ENCODE assay signal across 9 mouse cellular contexts in the genomic region with DNA sequence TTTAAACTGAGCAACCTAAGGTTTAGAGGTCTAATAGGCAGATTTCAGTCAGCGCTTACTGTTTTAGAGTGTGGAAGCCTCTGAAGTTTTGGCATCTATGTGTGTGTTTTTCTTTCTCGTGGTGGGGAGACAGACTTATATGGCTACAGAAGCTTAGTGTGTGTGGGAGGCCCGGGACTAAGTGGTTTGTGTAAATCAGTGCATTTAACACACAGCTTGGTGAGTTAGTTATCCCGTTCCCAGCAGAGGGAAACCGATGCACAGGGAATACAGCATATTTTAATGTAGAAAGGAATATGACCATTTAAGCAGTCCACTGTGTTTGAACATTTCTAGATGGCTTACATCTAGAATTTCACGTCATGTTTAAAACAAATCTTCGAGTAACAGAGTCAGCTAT. TPM values are rescaled to one million over a fixed set of nuclear protein-coding genes. Genes with fewer than 3 reads are reported as not detected.
DNase-seq lines count a peak whose midpoint lies in the region; ATAC-seq and TF ChIP-seq lines count a peak whose summit lies in the region.
"Had no signal": no experiment of that assay in that cellular context is flagged by ENCODE, and none has a peak within 500 bp of the region (broad histone marks: within the 10 kb centered on the region; RNA-seq: fewer than 3 reads in every experiment).

No protein-coding gene starts in this region.

- H3K27ac ChIP-seq in heart, embryonic 13.5 days (replicated peaks) = peak overlapping the region; percentile 90
- no peak overlapping the region for H3K27ac ChIP-seq in ES-Bruce4 (ENCODE audit: insufficient read depth, low read length)
- no peak overlapping the region for H3K27ac ChIP-seq in hindbrain, embryonic 10.5 days
- no peak overlapping the region for H3K27ac ChIP-seq in liver, postnatal 0 days (ENCODE audit: low read depth)

- peak overlapping the region; percentile 99 for H3K4me3 ChIP-seq in heart, embryonic 13.5 days
- H3K4me3 ChIP-seq in ES-Bruce4 (ENCODE audit: low read depth, low read length) = no peak overlapping the region
- H3K4me3 ChIP-seq in hindbrain, embryonic 10.5 days = peak overlapping the region; percentile 96
- H3K4me3 ChIP-seq in liver, postnatal 0 days (ENCODE audit: low read depth, low read length) = peak overlapping the region; percentile 62

- peak overlapping the region; percentile 97 for H3K9ac ChIP-seq in heart, embryonic 13.5 days
- 0 out of 2 replicates have a peak overlapping the region, but pooled peaks have one; percentile 86 for H3K9ac ChIP-seq in ES-Bruce4 (ENCODE audit: low read depth, poor library complexity, severe bottlenecking)
- no peak overlapping the region for H3K9ac ChIP-seq in liver, postnatal 0 days (replicated peaks)

- peaks cover 49% of the 10 kb centered on the region for H3K4me1 ChIP-seq in heart, embryonic 13.5 days
- H3K4me1 ChIP-seq in ES-Bruce4 (ENCODE audit: control insufficient read depth, insufficient read depth, low read length) = no peaks in the 10 kb centered on the region
- peaks cover 28% of the 10 kb centered on the region for H3K4me1 ChIP-seq in hindbrain, embryonic 10.5 days (replicated peaks)
- H3K4me1 ChIP-seq in liver, postnatal 0 days (ENCODE audit: insufficient read depth) = peaks cover 4% of the 10 kb centered on the region; the same call in 1 of the 2 replicates

- DNase-seq in heart, adult 8-10 months (ENCODE audit: low spot score) = no peak
- DNase-seq in hindbrain, embryonic 10.5 days (ENCODE audit: low spot score) = no peak
- DNase-seq in liver, postnatal 0 days = no peak
- DNase-seq in cerebellum, postnatal 36 days = no peak
- no peak for DNase-seq in cerebellum, adult 9-11 months
- DNase-seq in thymus, postnatal 14 days = no peak
- DNase-seq: cerebellum, postnatal 25 days had no signal

- H3K36me3 ChIP-seq in heart, embryonic 13.5 days = no peaks in the 10 kb centered on the region
- H3K36me3 ChIP-seq in ES-Bruce4 (ENCODE audit: control insufficient read depth, insufficient read depth, low read length, poor library complexity, severe bottlenecking) = no peaks in the 10 kb centered on the region
- no peaks in the 10 kb centered on the region for H3K36me3 ChIP-seq in hindbrain, embryonic 10.5 days
- no peaks in the 10 kb centered on the region for H3K36me3 ChIP-seq in liver, postnatal 0 days (replicated peaks; ENCODE audit: insufficient read depth, low read length)

- no peak for ATAC-seq in heart, embryonic 13.5 days (ENCODE audit: extremely low read depth, insufficient number of reproducible peaks, low FRiP score, low TSS enrichment)
- ATAC-seq in liver, postnatal 0 days = no peak

- TF ChIP-seq CTCF in ES-Bruce4 (IDR thresholded peaks at IDR 0.05; ENCODE audit: low read depth, low read length) = no peak
- no peak for TF ChIP-seq CTCF in liver, postnatal 0 days (IDR thresholded peaks at IDR 0.05; ENCODE audit: low read depth)

- TF ChIP-seq EP300 in ES-Bruce4 (IDR thresholded peaks at IDR 0.05; ENCODE audit: insufficient read depth, low read depth, low read length) = no peak
- no peak for TF ChIP-seq EP300 in liver, postnatal 0 days (IDR thresholded peaks at IDR 0.05; ENCODE audit: low read depth)

- 31% methylated on average over 7 of the region's 7 CpGs for WGBS in heart, embryonic 13.5 days
- 65% methylated on average over 7 of the region's 7 CpGs for WGBS in hindbrain, embryonic 10.5 days
- WGBS in liver, postnatal 0 days (ENCODE audit: insufficient replicate concordance) = 62% methylated on average over 7 of the region's 7 CpGs

- peak overlapping the region; percentile 70 for H3K4me2 ChIP-seq in heart, embryonic 13.5 days
- H3K4me2 ChIP-seq in liver, postnatal 0 days (ENCODE audit: low read depth, low read length) = 0 out of 2 replicates have a peak overlapping the region, but pooled peaks have one; percentile 98

- H3K9me3 ChIP-seq in heart, embryonic 13.5 days = no peaks in the 10 kb centered on the region
- no peaks in the 10 kb centered on the region for H3K9me3 ChIP-seq in ES-Bruce4 (replicated peaks; ENCODE audit: control insufficient read depth, insufficient read depth, low read length, poor library complexity, severe bottlenecking)
- no peaks in the 10 kb centered on the region for H3K9me3 ChIP-seq in hindbrain, embryonic 10.5 days
- no peaks in the 10 kb centered on the region for H3K9me3 ChIP-seq in liver, postnatal 0 days (ENCODE audit: low read length)

- no peak for TF ChIP-seq POLR2A in ES-Bruce4 (IDR thresholded peaks at IDR 0.05; ENCODE audit: insufficient read depth, low read length)

- H3K27me3 ChIP-seq in heart, embryonic 13.5 days (replicated peaks) = no peaks in the 10 kb centered on the region
- H3K27me3 ChIP-seq in ES-Bruce4 (ENCODE audit: control insufficient read depth, insufficient read depth, low read length, poor library complexity, severe bottlenecking) = no peaks in the 10 kb centered on the region
- H3K27me3 ChIP-seq in hindbrain, embryonic 10.5 days (ENCODE audit: insufficient read depth, poor library complexity, severe bottlenecking) = no peaks in the 10 kb centered on the region
- peaks cover 14% of the 10 kb centered on the region for H3K27me3 ChIP-seq in liver, postnatal 0 days (ENCODE audit: insufficient read depth, low read length)

RNA-seq across cellular contexts. Expression of gene Dcbld2, which starts 1.6 kb away (rescaled TPM):
- polyA plus RNA-seq in heart, embryonic 13.5 days (2015; fragmentation: Nextera tagmentation; extraction: Ambion mirVana) = 8.0 and 8.5 TPM in 2 replicates
- total RNA-seq in heart, adult 8-10 months (2022) = 10 to 100 TPM; 13.2 to 14.4 (median 14.1) TPM
- polyA plus RNA-seq in ES-Bruce4 (2011; ENCODE audit: insufficient read depth, insufficient read length, low read depth, missing spikeins) = 53.5 and 63.9 TPM in 2 replicates
- 6.5 and 7.3 TPM in 2 replicates for polyA plus RNA-seq in hindbrain, embryonic 10.5 days (2016; fragmentation: Nextera tagmentation; extraction: Ambion mirVana)
- 0.31 and 0.64 TPM in 2 replicates for polyA plus RNA-seq in liver, postnatal 0 days (2015; fragmentation: Nextera tagmentation; extraction: Ambion mirVana)
